In genomic region chr11:36481524-36481923, GRCm38 (mm10) we compare ENCODE assay signal across 18 mouse cellular contexts.
DNase-seq lines count a peak whose midpoint lies in the region; ATAC-seq and TF ChIP-seq lines count a peak whose summit lies in the region.
"Had no signal": no experiment of that assay in that cellular context is flagged by ENCODE, and none has a peak within 500 bp of the region (broad histone marks: within the 10 kb centered on the region; RNA-seq: fewer than 3 reads in every experiment).

No protein-coding gene starts in this region.

- no peaks in the 10 kb centered on the region for H3K9me3 ChIP-seq in heart, embryonic 15.5 days (replicated peaks)
- no peaks in the 10 kb centered on the region for H3K9me3 ChIP-seq in lung, embryonic 14.5 days (ENCODE audit: low read depth, low read length)
- H3K9me3 ChIP-seq in hindbrain, embryonic 14.5 days (ENCODE audit: control insufficient read depth, low read length): no peaks in the 10 kb centered on the region
- H3K9me3 ChIP-seq in hindbrain, embryonic 15.5 days: no peaks in the 10 kb centered on the region
- H3K9me3 ChIP-seq: embryonic facial prominence, embryonic 15.5 days; forebrain, embryonic 10.5 days; limb, embryonic 10.5 days; liver, embryonic 13.5 days had no signal

- ATAC-seq in heart, embryonic 15.5 days (replicated peaks; ENCODE audit: insufficient number of reproducible peaks, insufficient read depth, low FRiP score, low read depth): no peak; the same call in 1 of the 2 replicates
- ATAC-seq in lung, embryonic 14.5 days (ENCODE audit: insufficient read depth): peak; percentile 91
- peak; percentile 51 for ATAC-seq in hindbrain, embryonic 14.5 days (ENCODE audit: low FRiP score)
- ATAC-seq in hindbrain, embryonic 15.5 days (ENCODE audit: low FRiP score, low read depth): peak; percentile 63; the same call in 1 of the 2 replicates

- no peak for TF ChIP-seq CTCF in lung, embryonic 14.5 days (IDR thresholded peaks at IDR 0.05; ENCODE audit: low read depth)

- WGBS in heart, embryonic 15.5 days: 30% methylated on average over 7 of the region's 7 CpGs
- 25% methylated on average over 7 of the region's 7 CpGs for WGBS in lung, embryonic 14.5 days
- 32% methylated on average over 7 of the region's 7 CpGs for WGBS in hindbrain, embryonic 14.5 days
- 30% methylated on average over 7 of the region's 7 CpGs for WGBS in hindbrain, embryonic 15.5 days

- no peaks in the 10 kb centered on the region for H3K36me3 ChIP-seq in heart, embryonic 15.5 days
- no peaks in the 10 kb centered on the region for H3K36me3 ChIP-seq in lung, embryonic 14.5 days (ENCODE audit: insufficient read depth)
- H3K36me3 ChIP-seq in hindbrain, embryonic 14.5 days (replicated peaks; ENCODE audit: control insufficient read depth, insufficient read depth): no peaks in the 10 kb centered on the region
- H3K36me3 ChIP-seq in hindbrain, embryonic 15.5 days: no peaks in the 10 kb centered on the region
- H3K36me3 ChIP-seq: embryonic facial prominence, embryonic 15.5 days; forebrain, embryonic 10.5 days; limb, embryonic 10.5 days; liver, embryonic 13.5 days had no signal

- peak overlapping the region; percentile 45 for H3K27ac ChIP-seq in heart, embryonic 15.5 days
- no peak overlapping the region for H3K27ac ChIP-seq in lung, embryonic 14.5 days (ENCODE audit: low read depth)
- H3K27ac ChIP-seq in hindbrain, embryonic 14.5 days: no peak overlapping the region
- H3K27ac ChIP-seq in hindbrain, embryonic 15.5 days (replicated peaks): no peak overlapping the region
- H3K27ac ChIP-seq: embryonic facial prominence, embryonic 15.5 days; forebrain, embryonic 10.5 days; left cerebral cortex, adult 2 months; limb, embryonic 10.5 days; liver, embryonic 13.5 days; stomach, postnatal 0 days had no signal

- intact Hi-C loops in heart, postnatal 10 days (cut with DNase I): no loop called here

- no peak for DNase-seq in heart, postnatal 10 days
- peak; percentile 76 for DNase-seq in lung, embryonic 14.5 days
- DNase-seq in lung, adult 18-20 months: no peak
- no peak for DNase-seq in hindbrain, embryonic 14.5 days (ENCODE audit: low spot score)
- DNase-seq in layer of hippocampus, adult 18-20 months (ENCODE audit: low spot score in 2 of 2): no peak
- DNase-seq: adrenal gland, postnatal 36 days; cerebellum, adult 9-10 months; gastrocnemius, postnatal 25 days; kidney, adult 18-20 months; kidney, postnatal 14 days; liver, embryonic 13.5 days had no signal

- no peak overlapping the region for H3K9ac ChIP-seq in heart, embryonic 15.5 days
- no peak overlapping the region for H3K9ac ChIP-seq in lung, embryonic 14.5 days
- no peak overlapping the region for H3K9ac ChIP-seq in hindbrain, embryonic 14.5 days
- no peak overlapping the region for H3K9ac ChIP-seq in hindbrain, embryonic 15.5 days
- H3K9ac ChIP-seq: embryonic facial prominence, embryonic 15.5 days; liver, embryonic 13.5 days had no signal

- peaks cover 11% of the 10 kb centered on the region for H3K4me1 ChIP-seq in heart, embryonic 15.5 days (replicated peaks)
- no peaks in the 10 kb centered on the region for H3K4me1 ChIP-seq in lung, embryonic 14.5 days (ENCODE audit: insufficient read depth)
- peaks cover 56% of the 10 kb centered on the region for H3K4me1 ChIP-seq in hindbrain, embryonic 14.5 days (replicated peaks; ENCODE audit: control insufficient read depth, insufficient read depth, low read length)
- peaks cover 44% of the 10 kb centered on the region for H3K4me1 ChIP-seq in hindbrain, embryonic 15.5 days (replicated peaks)
- H3K4me1 ChIP-seq: liver, embryonic 13.5 days had no signal

- H3K4me2 ChIP-seq in heart, embryonic 15.5 days: 0 out of 2 replicates have a peak overlapping the region, but pooled peaks have one; percentile 11
- H3K4me2 ChIP-seq in lung, embryonic 14.5 days: no peak overlapping the region
- no peak overlapping the region for H3K4me2 ChIP-seq in hindbrain, embryonic 14.5 days (replicated peaks)
- H3K4me2 ChIP-seq in hindbrain, embryonic 15.5 days: no peak overlapping the region
- H3K4me2 ChIP-seq: embryonic facial prominence, embryonic 15.5 days; liver, embryonic 13.5 days had no signal

- H3K4me3 ChIP-seq in heart, embryonic 15.5 days: no peak overlapping the region
- no peak overlapping the region for H3K4me3 ChIP-seq in lung, embryonic 14.5 days (ENCODE audit: low read depth, low read length)
- H3K4me3 ChIP-seq in hindbrain, embryonic 14.5 days (replicated peaks; ENCODE audit: low read length): no peak overlapping the region
- H3K4me3 ChIP-seq in hindbrain, embryonic 15.5 days: no peak overlapping the region
- H3K4me3 ChIP-seq: embryonic facial prominence, embryonic 15.5 days; forebrain, embryonic 10.5 days; left cerebral cortex, adult 2 months; limb, embryonic 10.5 days; liver, embryonic 13.5 days had no signal

- H3K27me3 ChIP-seq in heart, embryonic 15.5 days: peaks cover 4% of the 10 kb centered on the region; the same call in 1 of the 2 replicates
- peaks cover 12% of the 10 kb centered on the region; the same call in 1 of the 2 replicates for H3K27me3 ChIP-seq in lung, embryonic 14.5 days (ENCODE audit: insufficient read depth, low read length)
- H3K27me3 ChIP-seq in hindbrain, embryonic 14.5 days (ENCODE audit: control insufficient read depth, insufficient read depth, low read length): no peaks in the 10 kb centered on the region
- H3K27me3 ChIP-seq in hindbrain, embryonic 15.5 days: no peaks in the 10 kb centered on the region
- H3K27me3 ChIP-seq: embryonic facial prominence, embryonic 15.5 days; liver, embryonic 13.5 days had no signal
